Mouse (Mus musculus) neural tube, embryonic 15.5 days (tissue): ENCODE measurements at regions not wholly inside any gene's neighbourhood (a gene's known extent, or its start where the extent isn't known, plus 50 kb on each side); places are given as distances from the start of the nearest gene placed in this dataset.
A peak's percentile ranks its signal among the peaks of the same experiment; 100 is the strongest.
"Not testable (repeated sequence)": the region's sequence is repeated elsewhere in the genome, so short reads cannot be mapped to it uniquely, and the experiment has no call there.

Source experiments
- ATAC-seq: fragments of 200-750 bp; cut with Nextera tagmentation; 2 replicates; pipeline ENCODE4 v1.8.0; 2017; ENCODE audit warnings: mild to moderate bottlenecking, moderate TSS enrichment, moderate library complexity; ENCODE audit not compliant: low FRiP score
- H3K27ac ChIP-seq: fragments of 300-500 bp; sonication (generic); replicated peaks from 2 replicates; pipeline ENCODE4 v1.5.1; 2015; ENCODE audit warnings: mild to moderate bottlenecking, inconsistent platforms
- H3K27me3 ChIP-seq: fragments of 300-500 bp; sonication (generic); replicated peaks from 2 replicates; pipeline ENCODE4 v1.6.1; 2015; ENCODE audit warnings: inconsistent platforms
- H3K36me3 ChIP-seq: fragments of 300-500 bp; sonication (generic); 2 replicates; pipeline ENCODE4 v1.6.1; 2015; ENCODE audit warnings: inconsistent platforms
- H3K4me1 ChIP-seq: fragments of 300-500 bp; sonication (generic); 2 replicates; pipeline ENCODE4 v1.6.1; 2015; ENCODE audit warnings: inconsistent platforms
- H3K4me2 ChIP-seq: fragments of 300-500 bp; sonication (generic); 2 replicates; pipeline ENCODE4 v1.6.1; 2015; ENCODE audit warnings: inconsistent platforms, mild to moderate bottlenecking, moderate library complexity
- H3K4me3 ChIP-seq: fragments of 300-500 bp; sonication (generic); replicated peaks from 2 replicates; pipeline ENCODE4 v1.5.1; 2015; ENCODE audit warnings: mild to moderate bottlenecking, inconsistent platforms
- H3K9ac ChIP-seq: fragments of 300-500 bp; sonication (generic); replicated peaks from 2 replicates; pipeline ENCODE4 v1.6.1; 2015; ENCODE audit warnings: mild to moderate bottlenecking, inconsistent platforms
- H3K9me3 ChIP-seq: fragments of 300-500 bp; sonication (generic); replicated peaks from 2 replicates; pipeline ENCODE4 v1.6.1; 2016; ENCODE audit warnings: inconsistent platforms
- WGBS: fragments of 180-500 bp; shearing (Covaris S2); methylation state at CpG from one replicate; pipeline ENCODE4 v1.1.7; 2015; ENCODE audit warnings: mixed read lengths; 5-methylcytosine and 5-hydroxymethylcytosine counted together

- Histone ChIP-seq H3K9ac (no peak overlapping the region), H3K36me3 (no peaks in the 10 kb centered on the region), H3K27ac (0 out of 2 replicates have a peak overlapping the region, but pooled peaks have one; percentile 33), H3K4me2 (no peak overlapping the region), H3K27me3 (no peaks in the 10 kb centered on the region), H3K4me1 (peaks cover 6% of the 10 kb centered on the region; the same call in 1 of the 2 replicates), H3K9me3 (no peaks in the 10 kb centered on the region), H3K4me3 (no peak overlapping the region)
- 32% methylated on average over 5 of the region's 5 CpGs for WGBS
- ATAC-seq: no peak
These were observed 142.3 kb upstream of the Rack1 start for GRCm38 (mm10) chr11:48657851-48658250.

DNA sequence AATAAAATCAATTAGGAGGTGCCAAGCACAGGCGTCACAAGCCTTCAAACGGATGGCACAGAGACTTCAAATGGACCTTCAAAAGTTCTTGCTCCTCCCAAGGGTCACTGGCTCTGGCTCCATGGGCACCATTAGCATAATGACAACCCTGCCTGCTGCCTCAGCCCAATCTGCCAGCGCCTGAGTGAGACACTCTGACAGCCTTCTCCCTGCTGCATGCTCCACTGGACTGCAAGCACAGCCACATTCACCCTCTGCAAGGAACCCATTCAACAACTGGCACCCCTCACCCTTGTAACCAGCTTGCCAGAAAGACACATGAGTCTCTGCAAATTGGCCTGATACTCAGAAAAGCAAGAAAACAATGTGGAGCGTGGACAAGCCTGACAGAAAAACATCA is 138.5 kb upstream of the Rack1 start:
- peaks cover 6% of the 10 kb centered on the region; the same call in 1 of the 2 replicates for H3K4me1 ChIP-seq
- no peaks in the 10 kb centered on the region for H3K9me3 ChIP-seq
- no peak overlapping the region for H3K4me3 ChIP-seq
- H3K27me3 ChIP-seq: no peaks in the 10 kb centered on the region
- 56% methylated on average over 4 of the region's 4 CpGs for WGBS
- no peak overlapping the region for H3K9ac ChIP-seq
- no peak overlapping the region for H3K27ac ChIP-seq
- ATAC-seq: no peak
- H3K36me3 ChIP-seq: no peaks in the 10 kb centered on the region
- no peak overlapping the region for H3K4me2 ChIP-seq

DNA sequence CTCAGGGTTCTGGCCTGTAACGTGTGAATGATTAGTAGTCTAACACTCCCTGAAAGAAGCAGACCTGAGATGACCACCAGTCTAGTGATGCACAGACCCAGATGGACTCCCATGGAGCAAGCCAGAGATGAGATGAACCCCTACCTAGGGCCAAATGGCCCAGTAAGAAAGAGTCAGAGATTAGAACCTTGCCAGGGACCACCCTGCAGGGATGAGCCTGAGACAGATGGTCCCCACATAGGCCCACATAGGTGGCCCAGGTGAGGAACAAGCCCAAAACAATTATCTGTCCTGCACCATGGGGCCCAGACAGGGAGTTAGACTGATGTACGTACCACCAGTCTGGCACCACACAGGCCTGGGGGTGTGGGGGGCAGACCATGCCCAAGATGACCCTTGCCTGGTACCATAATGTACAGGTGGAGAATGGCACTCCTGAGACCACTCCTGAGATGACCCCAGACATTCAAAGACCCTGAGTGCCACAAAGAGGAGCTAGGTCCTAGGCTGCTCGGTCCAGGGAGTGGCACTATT is 115.3 kb upstream of the Rack1 start:
- Histone ChIP-seq H3K4me1 (no peaks in the 10 kb centered on the region), H3K27ac (no peak overlapping the region), H3K27me3 (no peaks in the 10 kb centered on the region), H3K36me3 (no peaks in the 10 kb centered on the region), H3K9ac (no peak overlapping the region), H3K4me2 (no peak overlapping the region), H3K9me3 (no peaks in the 10 kb centered on the region), H3K4me3 (no peak overlapping the region)
- WGBS: 88% methylated on average over 3 of the region's 3 CpGs
- ATAC-seq: no peak

- H3K9ac ChIP-seq: no peak overlapping the region
- no peak overlapping the region for H3K4me2 ChIP-seq
- no peak for ATAC-seq
- H3K27me3 ChIP-seq: no peaks in the 10 kb centered on the region
- no peak overlapping the region for H3K4me3 ChIP-seq
- H3K27ac ChIP-seq: no peak overlapping the region
- no peaks in the 10 kb centered on the region for H3K9me3 ChIP-seq
- H3K36me3 ChIP-seq: no peaks in the 10 kb centered on the region
- 77% methylated on average over 4 of the region's 4 CpGs for WGBS
- H3K4me1 ChIP-seq: no peaks in the 10 kb centered on the region
These were observed 110.1 kb upstream of the Rack1 start for GRCm38 (mm10) chr11:48690070-48690469.

- Histone ChIP-seq H3K27me3 (no peaks in the 10 kb centered on the region), H3K9ac (no peak overlapping the region), H3K36me3 (no peaks in the 10 kb centered on the region), H3K4me2 (no peak overlapping the region), H3K4me3 (no peak overlapping the region), H3K9me3 (no peaks in the 10 kb centered on the region), H3K4me1 (no peaks in the 10 kb centered on the region), H3K27ac (no peak overlapping the region)
- 87% methylated on average over 2 of the region's 2 CpGs for WGBS
- ATAC-seq: no peak
These were observed 103.8 kb upstream of the Rack1 start for GRCm38 (mm10) chr11:48696352-48696751.

DNA sequence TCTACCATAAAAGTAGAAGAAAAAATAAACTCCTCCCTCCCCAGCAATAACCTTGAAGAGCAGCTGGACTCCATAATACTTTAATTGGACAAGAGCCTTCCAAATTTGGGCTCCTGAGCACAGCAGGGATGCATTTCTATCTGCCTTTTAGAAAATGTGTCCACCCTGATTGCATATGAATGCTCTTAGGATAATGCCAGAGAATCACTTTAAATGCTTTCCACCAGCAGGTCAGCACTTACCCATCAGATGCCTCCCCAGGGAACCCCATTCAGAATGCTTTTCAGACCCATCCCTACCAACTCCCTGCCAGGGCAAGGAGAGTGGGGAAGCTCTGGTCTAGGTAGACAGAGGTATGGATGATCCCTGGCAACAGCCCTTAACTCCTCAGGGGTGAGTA is 102.9 kb upstream of the Rack1 start:
- no peak overlapping the region for H3K9ac ChIP-seq
- no peak for ATAC-seq
- H3K4me3 ChIP-seq: no peak overlapping the region
- no peaks in the 10 kb centered on the region for H3K9me3 ChIP-seq
- no peaks in the 10 kb centered on the region for H3K4me1 ChIP-seq
- H3K27me3 ChIP-seq: no peaks in the 10 kb centered on the region
- no peaks in the 10 kb centered on the region for H3K36me3 ChIP-seq
- no peak overlapping the region for H3K4me2 ChIP-seq
- H3K27ac ChIP-seq: no peak overlapping the region

- Histone ChIP-seq H3K36me3 (no peaks in the 10 kb centered on the region), H3K27ac (no peak overlapping the region)
- WGBS: 80% methylated on average over 2 of the region's 2 CpGs
These were observed 92.9 kb upstream of the Rack1 start for GRCm38 (mm10) chr11:48707192-48707591.

DNA sequence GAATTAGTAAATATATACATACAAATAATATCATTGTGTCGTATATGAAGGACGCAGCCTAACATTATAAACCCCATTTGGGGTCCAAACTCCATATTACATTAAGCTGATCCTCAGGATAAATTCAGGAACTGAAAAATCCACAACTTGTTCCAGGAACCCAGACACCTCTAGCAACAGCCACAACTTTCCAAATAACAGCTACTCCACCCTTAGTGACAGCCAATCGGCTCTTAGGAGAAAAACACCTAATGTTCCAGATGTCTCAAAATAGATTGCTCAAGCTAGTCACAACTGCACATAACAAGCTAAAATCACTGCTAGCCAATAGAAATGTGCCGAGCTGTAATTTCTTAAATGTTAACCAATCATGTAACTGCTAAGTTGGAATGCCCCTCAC is 89.2 kb upstream of the Rack1 start:
- H3K9me3 ChIP-seq: no peaks in the 10 kb centered on the region
- H3K4me3 ChIP-seq: no peak overlapping the region
- 96% methylated on average over 4 of the region's 4 CpGs for WGBS
- H3K27me3 ChIP-seq: no peaks in the 10 kb centered on the region
- H3K4me2 ChIP-seq: no peak overlapping the region
- H3K9ac ChIP-seq: no peak overlapping the region
- H3K27ac ChIP-seq: no peak overlapping the region
- no peaks in the 10 kb centered on the region for H3K36me3 ChIP-seq
- H3K4me1 ChIP-seq: no peaks in the 10 kb centered on the region
- no peak for ATAC-seq

More at GRCm38 (mm10) chr11:48707192-48707591, 92.9 kb upstream of the Rack1 start:
- Histone ChIP-seq H3K9ac (no peak overlapping the region), H3K27me3 (no peaks in the 10 kb centered on the region), H3K4me2 (no peak overlapping the region), H3K4me1 (no peaks in the 10 kb centered on the region), H3K4me3 (no peak overlapping the region), H3K9me3 (no peaks in the 10 kb centered on the region)
- ATAC-seq: no peak

GRCm38 (mm10) chr11:48724068-48724467 is 76.1 kb upstream of the Rack1 start:
- H3K9ac ChIP-seq: no peak overlapping the region
- no peak overlapping the region for H3K27ac ChIP-seq
- no peaks in the 10 kb centered on the region for H3K27me3 ChIP-seq
- no peaks in the 10 kb centered on the region for H3K36me3 ChIP-seq
- no peaks in the 10 kb centered on the region for H3K4me1 ChIP-seq
- ATAC-seq: no peak
- H3K9me3 ChIP-seq: no peaks in the 10 kb centered on the region
- H3K4me2 ChIP-seq: no peak overlapping the region
- H3K4me3 ChIP-seq: no peak overlapping the region

DNA sequence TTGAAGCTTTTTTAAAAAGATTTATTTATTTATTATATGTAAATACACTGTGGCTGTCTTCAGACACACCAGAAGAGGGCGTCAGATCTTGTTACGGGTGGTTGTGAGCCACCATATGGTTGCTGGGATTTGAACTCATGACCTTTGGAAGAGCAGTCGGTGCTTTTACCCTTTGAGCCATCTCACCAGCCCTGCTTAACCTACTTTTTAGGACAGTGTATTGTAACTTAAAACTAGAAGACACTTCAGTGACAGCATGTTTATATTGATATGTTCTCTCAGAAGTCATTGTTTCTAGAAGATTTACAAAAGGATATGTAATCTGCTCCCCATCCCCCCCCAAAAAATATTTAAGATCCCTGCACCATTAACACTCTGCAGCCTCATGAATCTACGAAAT is 69.3 kb upstream of the Rack1 start:
- H3K9ac ChIP-seq, H3K36me3 ChIP-seq, ATAC-seq, H3K27ac ChIP-seq, H3K4me3 ChIP-seq, H3K27me3 ChIP-seq, H3K4me2 ChIP-seq, H3K4me1 ChIP-seq, H3K9me3 ChIP-seq: not testable (repeated sequence)
- WGBS: 86% methylated on average over 4 of the region's 4 CpGs

- no peaks in the 10 kb centered on the region for H3K9me3 ChIP-seq
- H3K4me3 ChIP-seq: no peak overlapping the region
- H3K36me3 ChIP-seq: no peaks in the 10 kb centered on the region
- no peak for ATAC-seq
- H3K27ac ChIP-seq: no peak overlapping the region
- H3K27me3 ChIP-seq: no peaks in the 10 kb centered on the region
- H3K4me1 ChIP-seq: no peaks in the 10 kb centered on the region
- H3K9ac ChIP-seq: no peak overlapping the region
- no peak overlapping the region for H3K4me2 ChIP-seq
- WGBS: 94% methylated on average over 1 of the region's 1 CpGs
These were observed 53.6 kb upstream of the Rack1 start for GRCm38 (mm10) chr11:48746503-48746902.

- no peak overlapping the region for H3K27ac ChIP-seq
- 81% methylated on average over 2 of the region's 2 CpGs for WGBS
- H3K4me3 ChIP-seq: no peak overlapping the region
- no peaks in the 10 kb centered on the region for H3K9me3 ChIP-seq
- H3K4me1 ChIP-seq: no peaks in the 10 kb centered on the region
- H3K27me3 ChIP-seq: no peaks in the 10 kb centered on the region
- H3K9ac ChIP-seq: no peak overlapping the region
- no peak overlapping the region for H3K4me2 ChIP-seq
- H3K36me3 ChIP-seq: no peaks in the 10 kb centered on the region
- ATAC-seq: no peak
These were observed 52.1 kb upstream of the Rack1 start for GRCm38 (mm10) chr11:48748066-48748465.
